Mouse (Mus musculus) ES-Bruce4 (cell line): ENCODE measurements around the gene Sema4c.

Source experiments
- CTCF ChIP-seq: IDR thresholded peaks from one replicate; pipeline ENCODE4 v1.8.1; 2011; ENCODE audit warnings: low read depth, low read length
- POLR2A ChIP-seq: IDR thresholded peaks from one replicate; pipeline ENCODE4 v1.8.1; 2011; ENCODE audit warnings: low read length; ENCODE audit not compliant: insufficient read depth

- no peak for TF ChIP-seq POLR2A
- TF ChIP-seq CTCF: no peak
Observed at GRCm38 (mm10) chr1:36574196-36574955, 16.2 kb upstream of the Sema4c start.
